Mouse (Mus musculus) midbrain, embryonic 11.5 days (tissue): ENCODE measurements around the gene Catsper3. TPM values are rescaled to one million over a fixed set of nuclear protein-coding genes. Genes with fewer than 3 reads are reported as not detected.

Experiments
- ATAC-seq: fragments of 200-750 bp; cut with Nextera tagmentation; 2 replicates; pipeline ENCODE4 v1.8.0; 2017; ENCODE audit warnings: moderate TSS enrichment, moderate library complexity; ENCODE audit not compliant: low FRiP score
- DNase-seq: peaks from one replicate; pipeline ENCODE4 v3.0.0; 2015; ENCODE audit warnings: low spot score; ENCODE audit errors: missing footprints
- H3K27ac ChIP-seq: fragments of 300-500 bp; sonication (generic); 2 replicates; pipeline ENCODE4 v1.5.1; 2014; ENCODE audit warnings: low read depth, low read length
- H3K27me3 ChIP-seq: fragments of 300-500 bp; sonication (generic); 2 replicates; pipeline ENCODE4 v1.6.1; 2014; ENCODE audit warnings: mild to moderate bottlenecking, low read length, moderate library complexity, mixed read lengths; ENCODE audit not compliant: control insufficient read depth, insufficient read depth
- H3K36me3 ChIP-seq: fragments of 300-500 bp; sonication (generic); 2 replicates; pipeline ENCODE4 v1.6.1; 2014; ENCODE audit warnings: mild to moderate bottlenecking, low read length, moderate library complexity, mixed read lengths; ENCODE audit not compliant: control insufficient read depth, insufficient read depth
- H3K4me1 ChIP-seq: fragments of 300-500 bp; sonication (generic); 2 replicates; pipeline ENCODE4 v1.6.1; 2014; ENCODE audit warnings: low read length; ENCODE audit not compliant: control insufficient read depth, insufficient read depth
- H3K4me2 ChIP-seq: fragments of 300-500 bp; sonication (generic); 2 replicates; pipeline ENCODE4 v1.6.1; 2014; ENCODE audit warnings: mild to moderate bottlenecking, moderate library complexity
- H3K4me3 ChIP-seq: fragments of 300-500 bp; sonication (generic); 2 replicates; pipeline ENCODE4 v1.5.1; 2014; ENCODE audit warnings: low read depth, low read length
- H3K9ac ChIP-seq: fragments of 300-500 bp; sonication (generic); 2 replicates; pipeline ENCODE4 v1.6.1; 2014; ENCODE audit warnings: low read length
- H3K9me3 ChIP-seq: fragments of 300-500 bp; sonication (generic); 2 replicates; pipeline ENCODE4 v1.6.1; 2016; ENCODE audit warnings: low read length; ENCODE audit not compliant: control insufficient read depth
- WGBS: fragments of 180-500 bp; shearing (Covaris S2); extraction: QIAGEN DNeasy Blood & Tissue Kit; methylation state at CpG from one replicate; pipeline ENCODE4 v1.1.7; 2014; 5-methylcytosine and 5-hydroxymethylcytosine counted together
- polyA plus RNA-seq: library from polyadenylated mRNA; unstranded; fragments of >200 nt; fragmentation: Nextera tagmentation; extraction: Ambion mirVana; gene quantifications from 2 replicates; pipeline ENCODE4 v1.2.1, GENCODE M21; 2014

Gene Catsper3
- polyA plus RNA-seq, 1 experiment from 2014 or later: not detected

DNA sequence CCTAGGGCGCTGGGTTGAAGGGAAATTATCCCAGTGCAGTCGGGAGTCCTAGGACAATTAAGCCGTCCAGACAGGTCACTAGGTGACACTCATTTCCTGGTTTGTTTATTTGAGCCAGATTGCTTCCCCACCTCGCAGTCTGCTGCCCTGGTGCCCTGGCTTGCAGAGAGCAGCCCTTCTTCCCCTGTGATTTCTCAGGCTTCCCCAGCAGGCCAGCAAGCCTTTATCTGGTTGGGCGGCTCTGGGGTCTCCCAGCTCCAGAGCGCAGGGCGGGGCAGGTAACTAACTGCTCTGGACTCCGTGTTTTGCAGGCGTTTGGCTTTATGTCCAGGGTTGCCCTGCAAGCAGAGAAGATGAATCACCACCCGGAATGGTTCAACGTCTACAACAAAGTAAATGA, 9.3 kb upstream of the Catsper3 start:
- no peak overlapping the region for H3K4me2 ChIP-seq
- no peak for ATAC-seq
- 73% methylated on average over 11 of the region's 11 CpGs for WGBS

DNA sequence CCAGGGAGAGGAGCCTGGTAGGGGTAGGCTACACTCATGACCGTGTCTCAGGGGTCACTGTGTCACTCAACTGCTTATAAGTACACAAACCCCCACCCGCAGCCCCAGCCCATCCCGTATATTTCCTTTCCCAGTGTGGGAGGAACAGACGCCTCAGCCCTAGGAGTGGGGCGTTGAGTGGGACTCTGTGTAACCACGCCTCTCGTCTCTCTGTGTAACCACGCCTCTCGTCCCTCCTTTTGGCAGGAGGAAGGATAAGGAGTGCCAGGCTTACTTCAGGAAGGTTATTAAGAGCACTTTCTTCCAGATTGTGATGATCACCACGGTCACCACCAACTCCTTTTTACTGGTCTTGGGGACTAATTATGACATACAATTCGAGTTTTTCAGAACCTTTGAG, 1.8 kb downstream of the Catsper3 start:
- Histone ChIP-seq H3K27me3 (no peaks in the 10 kb centered on the region), H3K27ac (no peak overlapping the region), H3K9me3 (no peaks in the 10 kb centered on the region), H3K9ac (no peak overlapping the region), H3K36me3 (no peaks in the 10 kb centered on the region), H3K4me2 (no peak overlapping the region), H3K4me3 (no peak overlapping the region), H3K4me1 (no peaks in the 10 kb centered on the region)
- WGBS: 84% methylated on average over 11 of the region's 11 CpGs
- ATAC-seq (no peak), DNase-seq (no peak)

More for the DNA sequence above, 9.3 kb upstream of the Catsper3 start:
- Histone ChIP-seq H3K27me3 (no peaks in the 10 kb centered on the region), H3K9me3 (no peaks in the 10 kb centered on the region), H3K36me3 (no peaks in the 10 kb centered on the region), H3K9ac (no peak overlapping the region), H3K27ac (no peak overlapping the region), H3K4me3 (no peak overlapping the region), H3K4me1 (no peaks in the 10 kb centered on the region)
- no peak for DNase-seq

- ATAC-seq: no peak
Measured at GRCm38 (mm10) chr13:55801246-55801645, 16.9 kb downstream of the Catsper3 start.

GRCm38 (mm10) chr13:55803973-55804372, 19.6 kb downstream of the Catsper3 start:
- 88% methylated on average over 1 of the region's 1 CpGs for WGBS
- Histone ChIP-seq H3K4me1 (no peaks in the 10 kb centered on the region), H3K4me2 (no peak overlapping the region), H3K9ac (no peak overlapping the region), H3K9me3 (no peaks in the 10 kb centered on the region), H3K27me3 (no peaks in the 10 kb centered on the region), H3K4me3 (no peak overlapping the region), H3K36me3 (no peaks in the 10 kb centered on the region), H3K27ac (no peak overlapping the region)
- DNase-seq (no peak), ATAC-seq (no peak)

More at GRCm38 (mm10) chr13:55801246-55801645, 16.9 kb downstream of the Catsper3 start:
- 78% methylated on average over 2 of the region's 2 CpGs for WGBS
- H3K27ac ChIP-seq: no peak overlapping the region
- no peak overlapping the region for H3K4me3 ChIP-seq
- no peak overlapping the region for H3K9ac ChIP-seq
- DNase-seq: no peak
- no peaks in the 10 kb centered on the region for H3K36me3 ChIP-seq
- no peak overlapping the region for H3K4me2 ChIP-seq
- no peaks in the 10 kb centered on the region for H3K9me3 ChIP-seq
- H3K27me3 ChIP-seq: no peaks in the 10 kb centered on the region
- H3K4me1 ChIP-seq: no peaks in the 10 kb centered on the region

- Histone ChIP-seq H3K27ac (no peak overlapping the region), H3K4me2 (no peak overlapping the region), H3K27me3 (no peaks in the 10 kb centered on the region), H3K4me3 (no peak overlapping the region), H3K9me3 (no peaks in the 10 kb centered on the region), H3K36me3 (no peaks in the 10 kb centered on the region), H3K4me1 (no peaks in the 10 kb centered on the region), H3K9ac (no peak overlapping the region)
- ATAC-seq (no peak), DNase-seq (no peak)
- 76% methylated on average over 7 of the region's 7 CpGs for WGBS
Measured at GRCm38 (mm10) chr13:55809041-55809623, 24.8 kb downstream of the Catsper3 start.

DNA sequence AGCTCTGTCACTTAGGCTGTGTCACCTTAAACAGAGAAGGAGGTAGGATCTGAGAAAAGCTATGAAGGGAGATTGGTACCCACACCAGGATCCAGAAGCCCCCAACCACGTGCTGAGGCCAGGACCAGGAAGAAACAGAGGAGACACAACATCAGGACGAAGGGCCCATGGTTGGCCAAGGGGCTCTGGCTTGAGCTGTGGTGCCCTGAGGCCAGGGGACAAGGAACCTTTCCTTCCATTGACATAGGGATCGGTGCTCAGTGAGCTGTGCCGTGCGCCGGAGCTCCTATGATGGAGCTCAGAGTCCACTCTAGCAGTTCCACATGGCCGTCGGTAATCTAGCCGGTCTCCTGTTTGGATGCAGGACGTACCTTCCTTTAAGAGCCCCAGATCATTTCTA, 25.3 kb downstream of the Catsper3 start:
- no peak for ATAC-seq
- no peak overlapping the region for H3K9ac ChIP-seq
- 95% methylated on average over 10 of the region's 10 CpGs for WGBS

GRCm38 (mm10) chr13:55810947-55811346, 26.6 kb downstream of the Catsper3 start:
- no peak overlapping the region for H3K4me3 ChIP-seq
- no peak overlapping the region for H3K4me2 ChIP-seq
- H3K9me3 ChIP-seq: no peaks in the 10 kb centered on the region
- WGBS: 82% methylated on average over 5 of the region's 5 CpGs
- H3K9ac ChIP-seq: no peak overlapping the region
- no peaks in the 10 kb centered on the region for H3K4me1 ChIP-seq
- ATAC-seq (no peak), DNase-seq (no peak)
- no peak overlapping the region for H3K27ac ChIP-seq
- no peaks in the 10 kb centered on the region for H3K36me3 ChIP-seq
- no peaks in the 10 kb centered on the region for H3K27me3 ChIP-seq

More for the DNA sequence above, 25.3 kb downstream of the Catsper3 start:
- DNase-seq: no peak
- Histone ChIP-seq H3K9me3 (no peaks in the 10 kb centered on the region), H3K27me3 (no peaks in the 10 kb centered on the region), H3K4me3 (no peak overlapping the region), H3K4me1 (no peaks in the 10 kb centered on the region), H3K36me3 (no peaks in the 10 kb centered on the region), H3K27ac (no peak overlapping the region), H3K4me2 (no peak overlapping the region)

DNA sequence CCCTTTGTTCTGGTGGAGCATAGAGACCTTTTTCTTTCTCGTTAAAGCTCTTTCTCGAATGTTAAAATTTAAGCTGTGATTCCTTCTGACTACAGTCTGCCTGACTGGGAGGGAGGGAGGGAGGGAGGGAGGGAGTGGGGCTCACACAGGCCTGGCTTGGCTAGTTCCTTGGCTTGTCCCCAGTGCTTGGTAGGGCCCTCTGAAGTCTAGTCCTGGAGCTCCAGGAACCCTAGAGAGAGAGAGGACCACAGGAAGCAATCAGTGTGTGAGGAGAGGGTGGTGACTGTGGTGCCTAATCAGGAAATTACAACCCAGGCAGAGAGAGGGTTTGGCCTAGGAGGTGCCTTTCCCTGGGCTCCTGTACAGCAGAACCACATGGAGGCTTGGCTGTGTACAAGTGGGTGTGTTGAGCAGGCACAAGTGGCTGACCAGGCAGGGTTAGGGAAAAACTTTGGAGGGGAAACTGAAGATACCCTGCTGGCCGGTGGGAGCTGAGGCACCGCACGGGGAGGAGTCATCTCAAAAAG, 29.2 kb downstream of the Catsper3 start:
- Histone ChIP-seq H3K4me1 (no peaks in the 10 kb centered on the region), H3K27me3 (no peaks in the 10 kb centered on the region), H3K9me3 (no peaks in the 10 kb centered on the region), H3K36me3 (no peaks in the 10 kb centered on the region), H3K9ac (no peak overlapping the region), H3K27ac (no peak overlapping the region), H3K4me2 (no peak overlapping the region), H3K4me3 (no peak overlapping the region)
- DNase-seq (no peak), ATAC-seq (no peak)
- WGBS: 81% methylated on average over 5 of the region's 5 CpGs

DNA sequence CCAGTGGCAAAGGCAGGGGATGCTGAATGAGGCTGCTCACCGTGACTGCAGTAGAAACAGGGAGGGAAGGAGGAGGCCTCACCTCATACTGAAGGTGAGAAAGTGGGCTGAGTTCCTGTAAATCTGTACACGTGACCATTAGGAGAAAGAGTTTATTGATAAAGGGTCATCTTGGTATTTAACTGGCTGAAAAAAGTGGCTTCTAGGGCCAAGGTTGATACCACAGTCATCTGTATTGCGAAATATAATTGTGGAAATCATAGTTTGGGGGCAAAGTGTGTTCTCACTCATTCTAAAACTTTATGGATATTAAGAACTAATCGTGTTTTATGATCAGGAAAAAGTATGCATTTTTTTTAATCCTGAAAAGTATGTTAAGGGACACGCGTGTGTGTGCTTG, 30.5 kb downstream of the Catsper3 start:
- no peak overlapping the region for H3K9ac ChIP-seq
- DNase-seq (no peak), ATAC-seq (no peak)

More for the DNA sequence above, 30.5 kb downstream of the Catsper3 start:
- Histone ChIP-seq H3K4me3 (no peak overlapping the region), H3K36me3 (no peaks in the 10 kb centered on the region), H3K27me3 (no peaks in the 10 kb centered on the region), H3K9me3 (no peaks in the 10 kb centered on the region), H3K4me2 (no peak overlapping the region), H3K27ac (no peak overlapping the region), H3K4me1 (no peaks in the 10 kb centered on the region)
- WGBS: 85% methylated on average over 6 of the region's 6 CpGs
